ENCODE assay signal across 20 mouse cellular contexts in genomic region chr13:51600169-51600568, GRCm38 (mm10). TPM values are rescaled to one million over a fixed set of nuclear protein-coding genes. Genes with fewer than 3 reads are reported as not detected.
DNase-seq lines count a peak whose midpoint lies in the region; ATAC-seq lines count a peak whose summit lies in the region.
"Had no signal": no experiment of that assay in that cellular context is flagged by ENCODE, and none has a peak within 500 bp of the region (broad histone marks: within the 10 kb centered on the region; RNA-seq: fewer than 3 reads in every experiment).

No protein-coding gene starts in this region.

- H3K36me3 ChIP-seq in forebrain, embryonic 11.5 days (ENCODE audit: control insufficient read depth, insufficient read depth, low read length), result no peaks in the 10 kb centered on the region
- no peaks in the 10 kb centered on the region for H3K36me3 ChIP-seq in forebrain, embryonic 13.5 days (ENCODE audit: poor library complexity, severe bottlenecking)
- H3K36me3 ChIP-seq: embryonic facial prominence, embryonic 12.5 days; forebrain, embryonic 12.5 days; G1E; heart, embryonic 13.5 days; hindbrain, embryonic 15.5 days had no signal

- no peaks in the 10 kb centered on the region for H3K9me3 ChIP-seq in forebrain, embryonic 11.5 days (ENCODE audit: control insufficient read depth, low read length)
- no peaks in the 10 kb centered on the region for H3K9me3 ChIP-seq in forebrain, embryonic 13.5 days (replicated peaks)
- H3K9me3 ChIP-seq: embryonic facial prominence, embryonic 12.5 days; forebrain, embryonic 12.5 days; heart, embryonic 13.5 days; hindbrain, embryonic 15.5 days had no signal

- no peak for ATAC-seq in forebrain, embryonic 11.5 days (replicated peaks; ENCODE audit: low FRiP score)
- ATAC-seq in forebrain, embryonic 13.5 days, result no peak
- ATAC-seq in common myeloid progenitor, adult 5-6 weeks (replicated peaks; ENCODE audit: low read depth, poor library complexity, severe bottlenecking), result peak; percentile 47; the same call in 1 of the 2 replicates
- peak; percentile 42 for ATAC-seq in megakaryocyte progenitor cell, adult 5-6 weeks (replicated peaks; ENCODE audit: poor library complexity)
- ATAC-seq: forebrain, postnatal 0 days had no signal

- peak; percentile 27 for DNase-seq in forebrain, embryonic 11.5 days (ENCODE audit: low spot score)
- no peak for DNase-seq in heart, adult 11 months
- DNase-seq in right cerebral cortex, postnatal 36 days (ENCODE audit: low spot score in 2 of 2), result no peak
- no peak for DNase-seq in thymus, postnatal 14 days
- DNase-seq: adrenal gland, adult 2 months; adrenal gland, postnatal 25 days; cerebellum, adult 2 months; cerebellum, postnatal 14 days; forebrain, postnatal 0 days; gastrocnemius, postnatal 14 days; heart, postnatal 36 days had no signal

- no peak overlapping the region for H3K4me3 ChIP-seq in forebrain, embryonic 11.5 days (ENCODE audit: low read depth, low read length)
- H3K4me3 ChIP-seq in forebrain, embryonic 13.5 days, result no peak overlapping the region
- H3K4me3 ChIP-seq: embryonic facial prominence, embryonic 12.5 days; forebrain, embryonic 12.5 days; heart, embryonic 13.5 days; hindbrain, embryonic 15.5 days had no signal

- peaks cover 4% of the 10 kb centered on the region; the same call in 1 of the 2 replicates for H3K4me1 ChIP-seq in forebrain, embryonic 11.5 days (replicated peaks; ENCODE audit: control insufficient read depth, insufficient read depth, low read length)
- H3K4me1 ChIP-seq in forebrain, embryonic 13.5 days, result peaks cover 22% of the 10 kb centered on the region

- WGBS in forebrain, embryonic 11.5 days, result 91% methylated on average over 8 of the region's 8 CpGs
- WGBS in forebrain, embryonic 13.5 days, result 91% methylated on average over 8 of the region's 8 CpGs

- no peak overlapping the region for H3K9ac ChIP-seq in forebrain, embryonic 11.5 days (ENCODE audit: low read length)
- H3K9ac ChIP-seq in forebrain, embryonic 13.5 days, result no peak overlapping the region
- H3K9ac ChIP-seq: embryonic facial prominence, embryonic 12.5 days; forebrain, embryonic 12.5 days; forebrain, postnatal 0 days; heart, embryonic 13.5 days; hindbrain, embryonic 15.5 days had no signal

- no peak overlapping the region for H3K27ac ChIP-seq in forebrain, embryonic 11.5 days (ENCODE audit: low read depth, low read length)
- H3K27ac ChIP-seq in forebrain, embryonic 13.5 days, result no peak overlapping the region
- H3K27ac ChIP-seq: embryonic facial prominence, embryonic 12.5 days; forebrain, embryonic 12.5 days; heart, embryonic 13.5 days; hindbrain, embryonic 15.5 days had no signal

- no peak overlapping the region for H3K4me2 ChIP-seq in forebrain, embryonic 11.5 days (ENCODE audit: low read depth, low read length, severe bottlenecking)
- H3K4me2 ChIP-seq in forebrain, embryonic 13.5 days, result no peak overlapping the region
- H3K4me2 ChIP-seq: embryonic facial prominence, embryonic 12.5 days; forebrain, embryonic 12.5 days; heart, embryonic 13.5 days; hindbrain, embryonic 15.5 days had no signal

- no peaks in the 10 kb centered on the region; the same call in 1 of the 2 replicates for H3K27me3 ChIP-seq in forebrain, embryonic 11.5 days (ENCODE audit: control insufficient read depth, insufficient read depth, low read length)
- H3K27me3 ChIP-seq in forebrain, embryonic 13.5 days, result peaks cover 6% of the 10 kb centered on the region; the same call in 1 of the 2 replicates
- H3K27me3 ChIP-seq: hindbrain, embryonic 15.5 days had no signal

RNA-seq across cellular contexts. Expression of gene Shc3, which starts 30.9 kb away (rescaled TPM):
- polyA plus RNA-seq in forebrain, embryonic 11.5 days (2014; fragmentation: Nextera tagmentation; extraction: Ambion mirVana), result 8.3 and 10.7 TPM in 2 replicates
- polyA plus RNA-seq in forebrain, embryonic 13.5 days (2015; fragmentation: Nextera tagmentation; extraction: Ambion mirVana), result 4.2 and 5.2 TPM in 2 replicates
- total RNA-seq in common myeloid progenitor, adult 5-6 weeks (2017), result not detected in 2 replicates
- total RNA-seq in megakaryocyte progenitor cell, adult 5-6 weeks (2015), result not detected in 2 replicates
- total RNA-seq in megakaryocyte progenitor cell, adult 5-6 weeks (2017), result not detected in 2 replicates
- polyA plus RNA-seq: G1E had no signal

RNA-seq across cellular contexts. Expression of gene Cks2, which starts 44.9 kb away (rescaled TPM):
- 415 and 452 TPM in 2 replicates for polyA plus RNA-seq in forebrain, embryonic 11.5 days (2014; fragmentation: Nextera tagmentation; extraction: Ambion mirVana)
- 290 and 335 TPM in 2 replicates for polyA plus RNA-seq in forebrain, embryonic 13.5 days (2015; fragmentation: Nextera tagmentation; extraction: Ambion mirVana)
- total RNA-seq in common myeloid progenitor, adult 5-6 weeks (2017), result 260 and 278 TPM in 2 replicates
- 499 and 603 TPM in 2 replicates for total RNA-seq in megakaryocyte progenitor cell, adult 5-6 weeks (2015)
- total RNA-seq in megakaryocyte progenitor cell, adult 5-6 weeks (2017), result 233 and 253 TPM in 2 replicates
- total RNA-seq: gastrocnemius, adult 18-20 months had no signal

RNA-seq across cellular contexts. Expression of gene Secisbp2, which starts 51.3 kb away (rescaled TPM):
- polyA plus RNA-seq in forebrain, embryonic 11.5 days (2014; fragmentation: Nextera tagmentation; extraction: Ambion mirVana), result 26.0 and 26.6 TPM in 2 replicates
- 36.1 and 38.0 TPM in 2 replicates for polyA plus RNA-seq in forebrain, embryonic 13.5 days (2015; fragmentation: Nextera tagmentation; extraction: Ambion mirVana)
- total RNA-seq in common myeloid progenitor, adult 5-6 weeks (2017), result 27.0 and 29.1 TPM in 2 replicates
- total RNA-seq in megakaryocyte progenitor cell, adult 5-6 weeks (2015), result 13.9 and 15.9 TPM in 2 replicates
- total RNA-seq in megakaryocyte progenitor cell, adult 5-6 weeks (2017), result 24.6 and 25.0 TPM in 2 replicates

Comparison
In these comparisons a context has a peak if more than half of its experiments do, and no peak if none do; other contexts are left out.
1. ATAC-seq: peak in common myeloid progenitor, adult 5-6 weeks (single experiment) and megakaryocyte progenitor cell, adult 5-6 weeks (single experiment); none in forebrain, embryonic 11.5 days (single experiment) and forebrain, embryonic 13.5 days (single experiment).